Mouse (Mus musculus) thymus, adult 2 months (tissue): ENCODE results near the gene Fsd1. TPM values are rescaled to one million over a fixed set of nuclear protein-coding genes. Genes with fewer than 3 reads are reported as not detected.

Source experiments
- DNase-seq: peaks from one replicate; pipeline ENCODE4 v3.0.0; 2021
- H3K27ac ChIP-seq: fragments of 200-500 bp; 2 replicates; pipeline ENCODE4 v1.5.1; 2012; ENCODE audit warnings: low read length, control low read depth; ENCODE audit not compliant: control insufficient read depth, insufficient read depth
- H3K27me3 ChIP-seq: fragments of 200-500 bp; 2 replicates; pipeline ENCODE4 v1.6.1; 2012; ENCODE audit warnings: mild to moderate bottlenecking, low read length, moderate library complexity, mixed read lengths; ENCODE audit not compliant: control insufficient read depth, insufficient read depth
- H3K36me3 ChIP-seq: fragments of 200-500 bp; 2 replicates; pipeline ENCODE4 v1.6.1; 2012; ENCODE audit warnings: mild to moderate bottlenecking, low read length, moderate library complexity; ENCODE audit not compliant: control insufficient read depth, insufficient read depth
- H3K4me1 ChIP-seq: fragments of 200-500 bp; replicated peaks from 2 replicates; pipeline ENCODE4 v1.6.1; 2012; ENCODE audit warnings: low read length; ENCODE audit not compliant: control insufficient read depth, insufficient read depth
- H3K4me3 ChIP-seq: fragments of 200-500 bp; 2 replicates; pipeline ENCODE4 v1.5.1; 2012; ENCODE audit warnings: mild to moderate bottlenecking, low read length, control low read depth, moderate library complexity; ENCODE audit not compliant: control insufficient read depth, insufficient read depth
- CTCF ChIP-seq: fragments of 200-500 bp; IDR thresholded peaks from 2 replicates; pipeline ENCODE4 v1.5.1; 2012; ENCODE audit warnings: mild to moderate bottlenecking, control low read depth, low read length, moderate library complexity, borderline replicate concordance; ENCODE audit not compliant: control insufficient read depth, poor library complexity, insufficient read depth; ENCODE audit errors: extremely low read depth
- POLR2A ChIP-seq: fragments of 200-500 bp; IDR thresholded peaks from 2 replicates; pipeline ENCODE4 v1.6.1; 2012; ENCODE audit warnings: mild to moderate bottlenecking, low read length, control low read depth, moderate library complexity; ENCODE audit not compliant: control insufficient read depth, poor library complexity, insufficient read depth; ENCODE audit errors: extremely low read depth
- whole genome bisulfite sequencing: fragments of 180-500 bp; shearing (Covaris S2); methylation state at CpG from one replicate; pipeline ENCODE4 v1.1.7; 2018; 5-methylcytosine and 5-hydroxymethylcytosine counted together
- polyA plus RNA-seq: library from polyadenylated mRNA; depleted of rRNA; stranded (reverse); fragments of >200 nt; gene quantifications from 2 replicates; pipeline ENCODE4 v1.2.3, GENCODE M21; 2012

Gene Fsd1
- polyA plus RNA-seq, 1 experiment, result 0.26 TPM

DNA sequence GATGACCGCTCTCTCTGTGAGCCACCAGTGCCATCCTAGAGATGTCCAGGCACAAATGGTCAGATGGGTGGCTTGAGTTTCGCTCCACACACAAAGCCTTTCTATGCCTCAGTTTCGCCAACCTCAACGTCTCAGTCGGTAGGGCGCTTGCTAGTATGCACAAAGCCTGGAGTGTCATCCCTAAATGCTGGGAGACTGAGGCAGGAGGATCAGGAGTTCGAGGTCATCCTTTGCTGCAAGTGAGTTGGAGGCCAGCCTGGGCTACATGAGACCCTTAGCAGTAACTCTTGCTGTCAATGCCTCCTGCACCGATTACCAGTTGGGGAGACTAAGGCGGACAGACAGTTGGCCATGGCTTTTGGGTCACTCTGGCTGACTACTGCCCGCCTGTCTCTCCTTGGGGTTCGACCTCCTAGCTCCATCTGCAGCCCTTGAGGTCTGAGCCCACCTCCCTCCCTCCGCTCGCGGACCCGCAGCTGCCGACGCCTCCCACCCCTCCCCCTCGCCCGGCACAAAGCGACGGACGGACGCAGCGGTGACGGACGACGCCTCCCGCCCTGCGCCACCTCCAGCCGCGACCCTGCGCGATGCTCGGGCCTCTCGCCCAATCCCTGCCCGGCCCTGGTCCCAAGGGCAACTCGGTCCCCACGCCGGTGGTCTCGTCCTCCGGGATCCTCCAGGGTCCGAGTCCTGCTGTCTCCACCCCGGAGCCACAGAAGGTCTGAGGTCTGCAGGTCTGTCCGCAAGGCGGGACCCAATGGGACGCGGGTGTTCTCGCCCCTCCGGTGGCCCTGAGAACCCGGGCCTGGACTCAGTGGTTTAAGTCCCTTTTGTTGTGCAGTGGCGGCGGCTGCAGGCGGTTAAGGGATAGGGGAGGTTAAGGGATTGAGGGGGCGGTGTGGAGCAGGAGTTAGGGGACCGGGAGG is 16.1 kb upstream of the Fsd1 start, which contains the start of gene Shd:
TSS of gene Shd (plus strand) at position 502 of the 926 bp plus-strand sequence.
- Histone ChIP-seq H3K4me3 (no peak within 1 kb of the TSS), H3K4me1 (no peaks in the 10 kb centered on the region), H3K27ac (no peak within 1 kb of the TSS), H3K36me3 (peaks cover 7% of the 10 kb centered on the region), H3K27me3 (peaks cover 7% of the 10 kb centered on the region; the same call in 1 of the 2 replicates)
- no peak for DNase-seq
- WGBS, result 14% methylated on average over 55 of the region's 55 CpGs
- no peak for TF ChIP-seq POLR2A
- no peak for TF ChIP-seq CTCF

DNA sequence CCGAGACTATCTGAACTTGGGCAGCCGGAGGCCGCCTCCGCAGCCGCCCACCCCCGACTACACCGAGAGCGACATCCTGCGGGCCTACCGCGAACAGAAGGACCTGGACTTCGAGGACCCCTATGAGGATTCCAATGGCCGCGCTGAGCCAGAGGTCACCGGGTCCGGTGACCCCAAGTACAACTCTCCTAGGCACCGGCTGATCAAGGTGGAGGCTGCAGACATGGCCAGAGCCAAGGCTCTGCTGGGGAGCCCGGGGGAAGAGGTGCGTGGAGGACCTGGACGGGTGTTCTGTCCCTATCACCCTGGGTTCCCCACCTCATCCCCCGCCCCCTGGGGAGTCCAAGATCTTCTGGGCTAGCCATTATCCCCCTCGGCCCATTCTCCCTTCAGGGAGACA is 14.9 kb upstream of the Fsd1 start:
- Histone ChIP-seq H3K4me3 (no peak overlapping the region), H3K4me1 (no peaks in the 10 kb centered on the region), H3K27me3 (peaks cover 7% of the 10 kb centered on the region; the same call in 1 of the 2 replicates), H3K27ac (no peak overlapping the region), H3K36me3 (peaks cover 7% of the 10 kb centered on the region)
- TF ChIP-seq CTCF (no peak), POLR2A (no peak)
- no peak for DNase-seq
- WGBS, result 56% methylated on average over 22 of the region's 22 CpGs

- no peaks in the 10 kb centered on the region for H3K36me3 ChIP-seq
- H3K27ac ChIP-seq, result no peak overlapping the region
- DNase-seq, result peak; percentile 72
- no peaks in the 10 kb centered on the region for H3K4me1 ChIP-seq
- H3K27me3 ChIP-seq, result no peaks in the 10 kb centered on the region
- WGBS, result 22% methylated on average over 13 of the region's 13 CpGs
- no peak overlapping the region for H3K4me3 ChIP-seq
- TF ChIP-seq CTCF (peak; percentile 69; the same call in 1 of the 2 replicates), POLR2A (no peak)
These were observed 9.9 kb upstream of the Fsd1 start for GRCm38 (mm10) chr17:55976255-55976862.

DNA sequence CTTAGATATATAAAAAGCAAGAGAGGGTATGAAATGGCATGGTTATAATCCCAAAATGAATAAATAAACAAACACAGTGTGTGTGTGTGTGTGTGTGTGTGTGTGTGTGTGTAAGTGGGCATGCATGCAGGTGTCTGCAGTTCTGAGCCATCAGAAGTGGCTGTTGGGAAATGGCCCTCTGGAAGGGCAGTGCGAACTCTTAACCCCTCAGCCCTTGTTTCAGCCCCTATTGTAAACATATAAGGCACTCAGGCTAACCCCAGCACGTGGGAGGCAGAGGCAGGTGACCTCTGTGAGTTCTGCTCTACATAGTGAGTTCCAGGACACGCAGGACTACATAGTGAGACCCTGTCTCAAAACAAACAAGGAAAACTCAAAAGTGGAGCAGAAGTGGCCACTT is 9.0 kb upstream of the Fsd1 start:
- WGBS, result 80% methylated on average over 3 of the region's 3 CpGs
- no peaks in the 10 kb centered on the region for H3K4me1 ChIP-seq
- DNase-seq, result no peak
- H3K27ac ChIP-seq, result no peak overlapping the region
- no peak overlapping the region for H3K4me3 ChIP-seq
- no peaks in the 10 kb centered on the region for H3K27me3 ChIP-seq
- TF ChIP-seq POLR2A (no peak), CTCF (no peak)
- no peaks in the 10 kb centered on the region for H3K36me3 ChIP-seq

DNA sequence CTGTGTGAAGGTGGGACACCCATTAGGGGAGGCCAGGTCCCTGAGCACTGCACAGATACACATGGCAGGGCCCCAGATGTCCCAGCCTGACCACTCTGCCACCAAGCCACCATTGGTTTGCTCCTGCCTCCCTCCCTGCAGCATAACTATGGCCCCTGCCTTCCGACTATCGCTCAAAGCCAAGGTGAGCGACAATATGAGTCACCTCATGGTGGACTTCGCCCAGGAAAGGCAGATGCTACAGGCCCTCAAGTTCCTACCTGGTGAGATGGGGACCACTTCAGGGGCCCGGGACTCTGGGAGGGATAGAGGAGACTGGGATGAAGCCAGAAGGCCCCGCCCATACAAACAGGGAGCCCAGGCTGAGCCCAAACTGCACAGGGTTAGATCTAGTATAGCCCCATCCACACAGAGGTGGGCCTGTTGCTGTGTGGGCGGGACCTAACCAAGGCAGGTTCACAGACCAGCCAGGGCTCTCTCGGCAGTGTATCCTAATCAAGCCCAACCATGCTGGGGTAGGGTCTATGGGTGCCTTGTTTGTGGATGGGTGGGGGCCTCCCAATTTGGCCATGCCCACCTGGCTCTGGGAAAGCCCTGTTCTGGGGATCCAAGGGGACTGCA is 4.1 kb downstream of the Fsd1 start:
- Histone ChIP-seq H3K4me3 (no peak overlapping the region), H3K4me1 (peaks cover 18% of the 10 kb centered on the region; the same call in 1 of the 2 replicates), H3K27ac (no peak overlapping the region), H3K36me3 (no peaks in the 10 kb centered on the region), H3K27me3 (no peaks in the 10 kb centered on the region; the same call in 1 of the 2 replicates)
- DNase-seq, result no peak
- 90% methylated on average over 8 of the region's 8 CpGs for WGBS
- TF ChIP-seq CTCF (no peak), POLR2A (no peak)

GRCm38 (mm10) chr17:55996007-55996406 is 9.7 kb downstream of the Fsd1 start:
- DNase-seq, result no peak
- Histone ChIP-seq H3K4me1 (no peaks in the 10 kb centered on the region), H3K36me3 (no peaks in the 10 kb centered on the region), H3K27ac (no peak overlapping the region), H3K4me3 (no peak overlapping the region), H3K27me3 (no peaks in the 10 kb centered on the region)
- WGBS, result 94% methylated on average over 15 of the region's 15 CpGs
- TF ChIP-seq POLR2A, result no peak
- no peak for TF ChIP-seq CTCF
